Mouse (Mus musculus) hindbrain, embryonic 13.5 days (tissue): Measurements from ENCODE around the gene Lipk. TPM values are rescaled to one million over a fixed set of nuclear protein-coding genes. Genes with fewer than 3 reads are reported as not detected.

Experiments used
- ATAC-seq: fragments of 200-750 bp; cut with Nextera tagmentation; 2 replicates; pipeline ENCODE4 v1.8.0; 2017; ENCODE audit warnings: moderate TSS enrichment; ENCODE audit not compliant: low FRiP score
- H3K27ac ChIP-seq: fragments of 300-500 bp; sonication (generic); 2 replicates; pipeline ENCODE4 v1.5.1; 2015; ENCODE audit warnings: inconsistent platforms, mild to moderate bottlenecking, moderate library complexity
- H3K27me3 ChIP-seq: fragments of 300-500 bp; sonication (generic); 2 replicates; pipeline ENCODE4 v1.6.1; 2015; ENCODE audit warnings: mild to moderate bottlenecking, inconsistent platforms
- H3K36me3 ChIP-seq: fragments of 300-500 bp; sonication (generic); 2 replicates; pipeline ENCODE4 v1.6.1; 2015; ENCODE audit warnings: mild to moderate bottlenecking, inconsistent platforms
- H3K4me1 ChIP-seq: fragments of 300-500 bp; sonication (generic); replicated peaks from 2 replicates; pipeline ENCODE4 v1.6.1; 2015; ENCODE audit warnings: inconsistent platforms
- H3K4me2 ChIP-seq: fragments of 300-500 bp; sonication (generic); 2 replicates; pipeline ENCODE4 v1.6.1; 2015; ENCODE audit warnings: inconsistent platforms, mild to moderate bottlenecking, moderate library complexity
- H3K4me3 ChIP-seq: fragments of 300-500 bp; sonication (generic); 2 replicates; pipeline ENCODE4 v1.5.1; 2015; ENCODE audit warnings: mild to moderate bottlenecking, inconsistent platforms
- H3K9ac ChIP-seq: fragments of 300-500 bp; sonication (generic); 2 replicates; pipeline ENCODE4 v1.6.1; 2015; ENCODE audit warnings: mild to moderate bottlenecking, inconsistent platforms
- H3K9me3 ChIP-seq: fragments of 300-500 bp; sonication (generic); 2 replicates; pipeline ENCODE4 v1.6.1; 2016; ENCODE audit warnings: inconsistent platforms
- WGBS: fragments of 180-500 bp; shearing (Covaris S2); methylation state at CpG from one replicate; pipeline ENCODE4 v1.1.7; 2015; 5-methylcytosine and 5-hydroxymethylcytosine counted together
- polyA plus RNA-seq: library from polyadenylated mRNA; unstranded; fragments of >200 nt; fragmentation: Nextera tagmentation; extraction: Ambion mirVana; gene quantifications from 2 replicates; pipeline ENCODE4 v1.2.1, GENCODE M21; 2015

Lipk gene
- polyA plus RNA-seq = not detected in 2 replicates

GRCm38 (mm10) chr19:34008002-34008401, at the start of gene Lipk:
Lipk (plus strand) TSS chr19:34008290.
- no peak within 1 kb of the TSS for H3K9ac ChIP-seq
- no peak within 1 kb of the TSS for H3K4me2 ChIP-seq
- no peak for ATAC-seq
- H3K9me3 ChIP-seq = no peaks in the 10 kb centered on the region
- H3K27ac ChIP-seq = no peak within 1 kb of the TSS
- H3K27me3 ChIP-seq = no peaks in the 10 kb centered on the region
- WGBS = 92% methylated on average over 6 of the region's 6 CpGs
- no peaks in the 10 kb centered on the region for H3K36me3 ChIP-seq
- no peak within 1 kb of the TSS for H3K4me3 ChIP-seq
- no peaks in the 10 kb centered on the region for H3K4me1 ChIP-seq

- no peak for ATAC-seq
Measured at GRCm38 (mm10) chr19:33960887-33961286, 47.2 kb upstream of the Lipk start, which contains the start of gene Lipf. Lipf (plus strand) TSS chr19:33961187.

GRCm38 (mm10) chr19:33979007-33979406, 29.1 kb upstream of the Lipk start:
- no peak overlapping the region for H3K4me3 ChIP-seq
- no peaks in the 10 kb centered on the region for H3K9me3 ChIP-seq
- H3K36me3 ChIP-seq = no peaks in the 10 kb centered on the region
- H3K4me1 ChIP-seq = no peaks in the 10 kb centered on the region
- ATAC-seq = no peak
- 49% methylated on average over 3 of the region's 3 CpGs for WGBS
- H3K4me2 ChIP-seq = no peak overlapping the region
- H3K27me3 ChIP-seq = no peaks in the 10 kb centered on the region
- H3K27ac ChIP-seq = no peak overlapping the region
- H3K9ac ChIP-seq = no peak overlapping the region

More at GRCm38 (mm10) chr19:33960887-33961286, 47.2 kb upstream of the Lipk start, which contains the start of gene Lipf:
- H3K4me1 ChIP-seq = no peaks in the 10 kb centered on the region
- no peaks in the 10 kb centered on the region for H3K36me3 ChIP-seq
- H3K9me3 ChIP-seq = no peaks in the 10 kb centered on the region
- H3K4me2 ChIP-seq = no peak within 1 kb of the TSS
- no peaks in the 10 kb centered on the region for H3K27me3 ChIP-seq
- no peak within 1 kb of the TSS for H3K4me3 ChIP-seq
- no peak within 1 kb of the TSS for H3K27ac ChIP-seq
- no peak within 1 kb of the TSS for H3K9ac ChIP-seq

GRCm38 (mm10) chr19:33983043-33983442, 25.0 kb upstream of the Lipk start:
- WGBS = 88% methylated on average over 3 of the region's 3 CpGs
- Histone ChIP-seq H3K36me3 (no peaks in the 10 kb centered on the region), H3K4me1 (no peaks in the 10 kb centered on the region), H3K4me3 (no peak overlapping the region), H3K9ac (no peak overlapping the region), H3K27me3 (no peaks in the 10 kb centered on the region), H3K9me3 (no peaks in the 10 kb centered on the region), H3K4me2 (no peak overlapping the region), H3K27ac (no peak overlapping the region)
- no peak for ATAC-seq

- no peak overlapping the region for H3K27ac ChIP-seq
- H3K36me3 ChIP-seq = no peaks in the 10 kb centered on the region
- no peak overlapping the region for H3K4me2 ChIP-seq
- H3K4me3 ChIP-seq = no peak overlapping the region
- no peak overlapping the region for H3K9ac ChIP-seq
- no peak for ATAC-seq
- H3K27me3 ChIP-seq = no peaks in the 10 kb centered on the region
- H3K4me1 ChIP-seq = no peaks in the 10 kb centered on the region
- H3K9me3 ChIP-seq = no peaks in the 10 kb centered on the region
- WGBS = 90% methylated on average over 11 of the region's 11 CpGs
Measured at GRCm38 (mm10) chr19:34021440-34022172, 13.5 kb downstream of the Lipk start.

- Histone ChIP-seq H3K4me1 (no peaks in the 10 kb centered on the region), H3K9me3 (no peaks in the 10 kb centered on the region), H3K36me3 (no peaks in the 10 kb centered on the region), H3K4me2 (no peak overlapping the region), H3K27me3 (no peaks in the 10 kb centered on the region), H3K27ac (no peak overlapping the region), H3K4me3 (no peak overlapping the region), H3K9ac (no peak overlapping the region)
- ATAC-seq = no peak
- WGBS = 60% methylated on average over 3 of the region's 3 CpGs
Measured at GRCm38 (mm10) chr19:34022759-34023158, 14.7 kb downstream of the Lipk start.

- H3K9ac ChIP-seq = no peak overlapping the region
- no peaks in the 10 kb centered on the region for H3K4me1 ChIP-seq
- no peak overlapping the region for H3K27ac ChIP-seq
- H3K4me2 ChIP-seq = no peak overlapping the region
- 88% methylated on average over 1 of the region's 1 CpGs for WGBS
- no peaks in the 10 kb centered on the region for H3K9me3 ChIP-seq
- H3K27me3 ChIP-seq = no peaks in the 10 kb centered on the region
- no peak overlapping the region for H3K4me3 ChIP-seq
- no peaks in the 10 kb centered on the region for H3K36me3 ChIP-seq
- ATAC-seq = no peak
Measured at GRCm38 (mm10) chr19:34039731-34040130, 31.6 kb downstream of the Lipk start.

GRCm38 (mm10) chr19:34043008-34043407, 34.9 kb downstream of the Lipk start:
- H3K4me2 ChIP-seq = no peak overlapping the region
- no peak for ATAC-seq

GRCm38 (mm10) chr19:34049371-34050039, 41.4 kb downstream of the Lipk start:
- H3K4me2 ChIP-seq = no peak overlapping the region
- H3K36me3 ChIP-seq = no peaks in the 10 kb centered on the region
- no peaks in the 10 kb centered on the region for H3K9me3 ChIP-seq
- H3K4me3 ChIP-seq = no peak overlapping the region
- WGBS = 97% methylated on average over 3 of the region's 3 CpGs
- no peaks in the 10 kb centered on the region for H3K27me3 ChIP-seq
- H3K4me1 ChIP-seq = no peaks in the 10 kb centered on the region
- no peak overlapping the region for H3K9ac ChIP-seq
- no peak overlapping the region for H3K27ac ChIP-seq
- ATAC-seq = no peak

More at GRCm38 (mm10) chr19:34043008-34043407, 34.9 kb downstream of the Lipk start:
- no peak overlapping the region for H3K9ac ChIP-seq
- WGBS = 70% methylated on average over 6 of the region's 6 CpGs
- H3K4me3 ChIP-seq = no peak overlapping the region
- no peaks in the 10 kb centered on the region for H3K4me1 ChIP-seq
- H3K27me3 ChIP-seq = no peaks in the 10 kb centered on the region
- H3K27ac ChIP-seq = no peak overlapping the region
- H3K36me3 ChIP-seq = no peaks in the 10 kb centered on the region
- H3K9me3 ChIP-seq = no peaks in the 10 kb centered on the region

GRCm38 (mm10) chr19:34051502-34051901, 43.4 kb downstream of the Lipk start:
- no peak overlapping the region for H3K4me3 ChIP-seq
- no peaks in the 10 kb centered on the region for H3K27me3 ChIP-seq
- no peaks in the 10 kb centered on the region for H3K36me3 ChIP-seq
- H3K4me2 ChIP-seq = no peak overlapping the region
- no peak overlapping the region for H3K9ac ChIP-seq
- H3K4me1 ChIP-seq = no peaks in the 10 kb centered on the region
- ATAC-seq = no peak
- no peaks in the 10 kb centered on the region for H3K9me3 ChIP-seq
- 87% methylated on average over 3 of the region's 3 CpGs for WGBS
- no peak overlapping the region for H3K27ac ChIP-seq

- WGBS = 63% methylated on average over 1 of the region's 1 CpGs
- Histone ChIP-seq H3K9me3 (no peaks in the 10 kb centered on the region), H3K9ac (no peak overlapping the region), H3K4me2 (no peak overlapping the region), H3K27ac (no peak overlapping the region), H3K27me3 (no peaks in the 10 kb centered on the region), H3K36me3 (no peaks in the 10 kb centered on the region), H3K4me3 (no peak overlapping the region), H3K4me1 (no peaks in the 10 kb centered on the region)
- ATAC-seq = no peak
Measured at GRCm38 (mm10) chr19:34063547-34063946, 55.5 kb downstream of the Lipk start.

- no peak for ATAC-seq
- WGBS = 88% methylated on average over 4 of the region's 4 CpGs
- H3K4me2 ChIP-seq = no peak overlapping the region
- H3K27ac ChIP-seq = no peak overlapping the region
- no peaks in the 10 kb centered on the region for H3K4me1 ChIP-seq
- no peak overlapping the region for H3K9ac ChIP-seq
- no peak overlapping the region for H3K4me3 ChIP-seq
- no peaks in the 10 kb centered on the region for H3K27me3 ChIP-seq
- H3K9me3 ChIP-seq = no peaks in the 10 kb centered on the region
- H3K36me3 ChIP-seq = no peaks in the 10 kb centered on the region
Measured at GRCm38 (mm10) chr19:34064059-34064458, 56.0 kb downstream of the Lipk start.
